Mouse (Mus musculus) CD4-positive naive resting alpha-beta T cell, adult 57 days (primary cell): ENCODE data around the gene Cpe. TPM values are rescaled to one million over a fixed set of nuclear protein-coding genes. Genes with fewer than 3 reads are reported as not detected.

Source experiments
- total RNA-seq: library from RNA; stranded (reverse); gene quantifications from one replicate; pipeline ENCODE4 v1.2.4, GENCODE M21; 2023

The Cpe gene
- total RNA-seq, result 0.98 TPM

GRCm38 (mm10) chr8:64692651-64693201 is at the start of gene Cpe:
Gene Cpe, minus strand, starts transcription at chr8:64693054.

GRCm38 (mm10) chr8:64733271-64733943 is 40.6 kb upstream of the Cpe start, which contains the start of gene Msmo1:
Gene Msmo1, minus strand, starts transcription at chr8:64733792.

Other genes with a start within 250 kb of the Cpe start
- gene Msmo1, start 40.7 kb upstream of the Cpe start, total RNA-seq, result 44.9 TPM
- 36.0 TPM for gene Klhl2, start 157.0 kb upstream of the Cpe start, total RNA-seq